Mouse (Mus musculus) liver, embryonic 14.5 days (tissue): ENCODE results near the gene Gadd45a.

Experiments
- CTCF ChIP-seq: IDR thresholded peaks from 2 replicates; pipeline ENCODE4 v1.5.1; 2016; ENCODE audit warnings: antibody characterized with exemption, low read depth, control low read depth
- EP300 ChIP-seq: IDR thresholded peaks from 2 replicates; pipeline ENCODE4 v1.6.1; 2016; ENCODE audit warnings: antibody characterized with exemption, low read depth

- no peak for TF ChIP-seq CTCF
- TF ChIP-seq EP300: no peak
Observed at GRCm38 (mm10) chr6:67013293-67013948, 23.8 kb downstream of the Gadd45a start.
